Mouse (Mus musculus) olfactory bulb, adult 2 months (tissue): ENCODE measurements around the gene Tex33.

ENCODE experiments used
- CTCF ChIP-seq: fragments of 200-500 bp; IDR thresholded peaks from 2 replicates; pipeline ENCODE4 v1.5.1; 2012; ENCODE audit warnings: low read depth, mild to moderate bottlenecking, low read length, moderate library complexity; ENCODE audit not compliant: insufficient read depth
- POLR2A ChIP-seq: fragments of 200-500 bp; IDR thresholded peaks from 2 replicates; pipeline ENCODE4 v1.6.1; 2012; ENCODE audit warnings: mild to moderate bottlenecking, low read depth, low read length, moderate library complexity; ENCODE audit not compliant: insufficient read depth

DNA sequence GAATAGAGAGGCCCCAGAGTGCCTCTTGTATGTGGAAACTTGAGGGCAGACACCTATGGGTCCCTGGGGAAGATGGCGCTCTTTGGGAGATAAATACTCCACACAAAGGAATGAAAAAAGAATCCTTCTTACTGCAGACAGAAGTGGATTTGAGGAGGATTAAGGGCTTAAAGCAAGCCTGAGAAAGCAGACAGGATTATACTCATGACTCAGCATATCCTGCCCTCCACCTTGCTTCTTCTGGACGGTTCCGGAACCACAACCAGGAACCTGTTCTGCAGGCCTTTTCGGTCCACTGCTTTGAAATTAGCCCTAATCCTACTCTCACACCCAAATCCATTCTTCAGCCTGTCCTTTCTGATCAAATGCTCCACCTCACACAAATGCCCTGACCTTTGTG lies 13.6 kb downstream of the Tex33 start:
- TF ChIP-seq CTCF (no peak), POLR2A (no peak)
